Mouse (Mus musculus): ENCODE measurements at regions not wholly inside any gene's neighbourhood (a gene's known extent, or its start where the extent isn't known, plus 50 kb on each side); places are given as distances from the start of the nearest gene placed in this dataset.

GRCm38 (mm10) chr11:71289490-71289889 is 59.0 kb upstream of the Nlrp1b start:
- TF ChIP-seq HCFC1 (IDR thresholded peaks at IDR 0.05; ENCODE audit: borderline replicate concordance, insufficient read depth, low read length) (no peak), ZC3H11A (IDR thresholded peaks at IDR 0.05; ENCODE audit: borderline replicate concordance, low read depth, low read length) (no peak), ZNF384 (IDR thresholded peaks at IDR 0.05; ENCODE audit: low read depth, low read length) (no peak)
